Mouse (Mus musculus) myocyte (in vitro differentiated cells): ENCODE measurements at regions not wholly inside any gene's neighbourhood (a gene's known extent, or its start where the extent isn't known, plus 50 kb on each side); places are given as distances from the start of the nearest gene placed in this dataset.

Experiments used
- H3K27me3 ChIP-seq: one replicate; pipeline ENCODE4 v1.6.1; 2011; ENCODE audit not compliant: control insufficient read depth, insufficient read depth, insufficient read length
- H3K36me3 ChIP-seq: one replicate; pipeline ENCODE4 v1.6.1; 2011; ENCODE audit not compliant: control insufficient read depth, insufficient read depth
- H3K4me2 ChIP-seq: one replicate; pipeline ENCODE4 v1.6.1; 2011; ENCODE audit warnings: low read depth, control low read depth
- H3K4me3 ChIP-seq: one replicate; pipeline ENCODE4 v1.5.1; 2011; ENCODE audit warnings: mild to moderate bottlenecking, control low read depth, moderate library complexity
- H3K79me2 ChIP-seq: one replicate; pipeline ENCODE4 v1.6.1; 2011; ENCODE audit not compliant: control insufficient read depth, insufficient read depth
- H3ac ChIP-seq: one replicate; pipeline ENCODE4 v1.6.1; 2011; ENCODE audit not compliant: control insufficient read depth, insufficient read length
- CEBPB ChIP-seq: IDR thresholded peaks from 2 replicates; pipeline ENCODE4 v1.6.1; 2011; ENCODE audit warnings: mild to moderate bottlenecking, moderate library complexity; ENCODE audit not compliant: poor library complexity, insufficient read depth, severe bottlenecking
- E2F4 ChIP-seq: IDR thresholded peaks from one replicate; pipeline ENCODE4 v1.6.1; 2011; ENCODE audit warnings: mild to moderate bottlenecking, control low read depth, moderate library complexity; ENCODE audit not compliant: insufficient read depth
- MAX ChIP-seq: IDR thresholded peaks from one replicate; pipeline ENCODE4 v1.6.1; 2011; ENCODE audit warnings: low read depth, mild to moderate bottlenecking, control low read depth
- MYOD1 ChIP-seq, 3 experiments: IDR thresholded peaks; one replicate each; pipeline ENCODE4 v1.6.1; 2011; ENCODE audit warnings: control low read depth in 2 of 3, low read depth in 2 of 3, mild to moderate bottlenecking in 2 of 3, moderate library complexity in 1 of 3; ENCODE audit not compliant: insufficient read length in 2 of 3, control insufficient read depth in 1 of 3
- MYOG ChIP-seq, 3 experiments: IDR thresholded peaks; one replicate each; pipeline ENCODE4 v1.6.1; 2011; ENCODE audit warnings: control low read depth in 2 of 3, low read depth in 2 of 3, mild to moderate bottlenecking in 2 of 3; ENCODE audit not compliant: insufficient read length in 2 of 3, control insufficient read depth in 1 of 3, insufficient read depth in 1 of 3
- POLR2A ChIP-seq: IDR thresholded peaks from one replicate; pipeline ENCODE4 v1.6.1; 2011; ENCODE audit warnings: low read depth, mild to moderate bottlenecking, control low read depth, moderate library complexity; ENCODE audit not compliant: insufficient read length
- POLR2AphosphoS2 ChIP-seq: IDR thresholded peaks from one replicate; pipeline ENCODE4 v1.6.1; 2011; ENCODE audit warnings: low read depth, control low read depth; ENCODE audit not compliant: insufficient read length
- REST ChIP-seq: IDR thresholded peaks from one replicate; pipeline ENCODE4 v1.6.1; 2011; ENCODE audit warnings: mild to moderate bottlenecking, control low read depth, moderate library complexity; ENCODE audit not compliant: insufficient read depth, insufficient read length
- SRF ChIP-seq: IDR thresholded peaks from one replicate; pipeline ENCODE4 v1.6.1; 2011; ENCODE audit warnings: low read depth; ENCODE audit not compliant: control insufficient read depth, insufficient read length
- TCF12 ChIP-seq: IDR thresholded peaks from one replicate; pipeline ENCODE4 v1.6.1; 2011; ENCODE audit warnings: mild to moderate bottlenecking, control low read depth; ENCODE audit not compliant: poor library complexity, insufficient read depth, severe bottlenecking
- TCF3 ChIP-seq: IDR thresholded peaks from one replicate; pipeline ENCODE4 v1.6.1; 2011; ENCODE audit warnings: low read depth, control low read depth; ENCODE audit not compliant: insufficient read length
- USF1 ChIP-seq: IDR thresholded peaks from one replicate; pipeline ENCODE4 v1.6.1; 2011; ENCODE audit warnings: low read depth, mild to moderate bottlenecking, control low read depth, moderate library complexity

GRCm38 (mm10) chr17:85915870-85916269 lies 227.8 kb upstream of the Six2 start:
- no peak for TF ChIP-seq POLR2AphosphoS2
- TF ChIP-seq MAX = no peak
- no peak for TF ChIP-seq MYOG (IDR thresholded peaks at IDR 0.05; ENCODE audit: control insufficient read depth in 1 of 3, insufficient read depth in 1 of 3, insufficient read length in 2 of 3, low read depth in 2 of 3)
- TF ChIP-seq E2F4 = no peak
- Histone ChIP-seq H3K4me3 (no peak overlapping the region), H3K27me3 (no peaks in the 10 kb centered on the region), H3ac (no peak overlapping the region), H3K36me3 (no peaks in the 10 kb centered on the region), H3K4me2 (no peak overlapping the region), H3K79me2 (no peaks in the 10 kb centered on the region)

GRCm38 (mm10) chr17:85914062-85914461 lies 226.0 kb upstream of the Six2 start:
- H3ac ChIP-seq = no peak overlapping the region
- H3K79me2 ChIP-seq = no peaks in the 10 kb centered on the region
- TF ChIP-seq MYOD1 (IDR thresholded peaks at IDR 0.05; ENCODE audit: control insufficient read depth in 1 of 3, insufficient read length in 2 of 3, low read depth in 2 of 3) (no peak), CEBPB (no peak), POLR2A (no peak), TCF12 (no peak), SRF (no peak), USF1 (no peak), TCF3 (no peak), MAX (no peak), E2F4 (no peak), POLR2AphosphoS2 (no peak)
- no peaks in the 10 kb centered on the region for H3K36me3 ChIP-seq
- no peak overlapping the region for H3K4me2 ChIP-seq
- H3K27me3 ChIP-seq = no peaks in the 10 kb centered on the region
- no peak overlapping the region for H3K4me3 ChIP-seq

- H3K4me2 ChIP-seq = no peak overlapping the region
- no peak overlapping the region for H3ac ChIP-seq
- no peaks in the 10 kb centered on the region for H3K27me3 ChIP-seq
- no peaks in the 10 kb centered on the region for H3K79me2 ChIP-seq
- H3K36me3 ChIP-seq = no peaks in the 10 kb centered on the region
- TF ChIP-seq TCF12 = no peak
- no peak for TF ChIP-seq E2F4
- TF ChIP-seq REST = no peak
- TF ChIP-seq MYOD1 (IDR thresholded peaks at IDR 0.05; ENCODE audit: control insufficient read depth in 1 of 3, insufficient read length in 2 of 3, low read depth in 2 of 3) = no peak
- no peak for TF ChIP-seq CEBPB
- no peak for TF ChIP-seq POLR2AphosphoS2
- no peak overlapping the region for H3K4me3 ChIP-seq
Measured at GRCm38 (mm10) chr17:85908709-85909108, 220.6 kb upstream of the Six2 start.

GRCm38 (mm10) chr17:85906597-85907187 lies 218.6 kb upstream of the Six2 start:
- Histone ChIP-seq H3ac (no peak overlapping the region), H3K27me3 (no peaks in the 10 kb centered on the region), H3K79me2 (no peaks in the 10 kb centered on the region), H3K36me3 (no peaks in the 10 kb centered on the region), H3K4me3 (no peak overlapping the region), H3K4me2 (no peak overlapping the region)
- no peak for TF ChIP-seq REST
- TF ChIP-seq USF1 = no peak
- TF ChIP-seq TCF3 = no peak
- TF ChIP-seq E2F4 = no peak
- TF ChIP-seq TCF12 = no peak
- TF ChIP-seq CEBPB = no peak
- no peak for TF ChIP-seq POLR2AphosphoS2
- TF ChIP-seq POLR2A = no peak
- TF ChIP-seq SRF = no peak
- no peak for TF ChIP-seq MYOD1 (IDR thresholded peaks at IDR 0.05; ENCODE audit: control insufficient read depth in 1 of 3, insufficient read length in 2 of 3, low read depth in 2 of 3)
- no peak for TF ChIP-seq MAX
- no peak for TF ChIP-seq MYOG (IDR thresholded peaks at IDR 0.05; ENCODE audit: control insufficient read depth in 1 of 3, insufficient read depth in 1 of 3, insufficient read length in 2 of 3, low read depth in 2 of 3)

GRCm38 (mm10) chr17:85902575-85902974 lies 214.5 kb upstream of the Six2 start:
- Histone ChIP-seq H3K4me2 (no peak overlapping the region), H3K4me3 (no peak overlapping the region), H3K79me2 (no peaks in the 10 kb centered on the region), H3K27me3 (no peaks in the 10 kb centered on the region), H3K36me3 (no peaks in the 10 kb centered on the region), H3ac (no peak overlapping the region)
- no peak for TF ChIP-seq CEBPB
- TF ChIP-seq REST = no peak
- TF ChIP-seq POLR2AphosphoS2 = no peak
